Mouse (Mus musculus) neural tube, embryonic 15.5 days (tissue): ENCODE measurements around the gene Tm6sf1. TPM values are rescaled to one million over a fixed set of nuclear protein-coding genes. Genes with fewer than 3 reads are reported as not detected.
"Not testable (repeated sequence)": the region's sequence is repeated elsewhere in the genome, so short reads cannot be mapped to it uniquely, and the experiment has no call there.

Experiments
- ATAC-seq: fragments of 200-750 bp; cut with Nextera tagmentation; 2 replicates; pipeline ENCODE4 v1.8.0; 2017; ENCODE audit warnings: mild to moderate bottlenecking, moderate TSS enrichment, moderate library complexity; ENCODE audit not compliant: low FRiP score
- H3K27ac ChIP-seq: fragments of 300-500 bp; sonication (generic); replicated peaks from 2 replicates; pipeline ENCODE4 v1.5.1; 2015; ENCODE audit warnings: mild to moderate bottlenecking, inconsistent platforms
- H3K27me3 ChIP-seq: fragments of 300-500 bp; sonication (generic); replicated peaks from 2 replicates; pipeline ENCODE4 v1.6.1; 2015; ENCODE audit warnings: inconsistent platforms
- H3K36me3 ChIP-seq: fragments of 300-500 bp; sonication (generic); 2 replicates; pipeline ENCODE4 v1.6.1; 2015; ENCODE audit warnings: inconsistent platforms
- H3K4me1 ChIP-seq: fragments of 300-500 bp; sonication (generic); 2 replicates; pipeline ENCODE4 v1.6.1; 2015; ENCODE audit warnings: inconsistent platforms
- H3K4me2 ChIP-seq: fragments of 300-500 bp; sonication (generic); 2 replicates; pipeline ENCODE4 v1.6.1; 2015; ENCODE audit warnings: inconsistent platforms, mild to moderate bottlenecking, moderate library complexity
- H3K4me3 ChIP-seq: fragments of 300-500 bp; sonication (generic); replicated peaks from 2 replicates; pipeline ENCODE4 v1.5.1; 2015; ENCODE audit warnings: mild to moderate bottlenecking, inconsistent platforms
- H3K9ac ChIP-seq: fragments of 300-500 bp; sonication (generic); replicated peaks from 2 replicates; pipeline ENCODE4 v1.6.1; 2015; ENCODE audit warnings: mild to moderate bottlenecking, inconsistent platforms
- H3K9me3 ChIP-seq: fragments of 300-500 bp; sonication (generic); replicated peaks from 2 replicates; pipeline ENCODE4 v1.6.1; 2016; ENCODE audit warnings: inconsistent platforms
- WGBS: fragments of 180-500 bp; shearing (Covaris S2); methylation state at CpG from one replicate; pipeline ENCODE4 v1.1.7; 2015; ENCODE audit warnings: mixed read lengths; 5-methylcytosine and 5-hydroxymethylcytosine counted together
- polyA plus RNA-seq: library from polyadenylated mRNA; unstranded; fragments of >200 nt; fragmentation: Nextera tagmentation; extraction: Ambion mirVana; gene quantifications from 2 replicates; pipeline ENCODE4 v1.2.1, GENCODE M21; 2015

The Tm6sf1 gene
- polyA plus RNA-seq = 15.1 and 25.6 TPM in 2 replicates

DNA sequence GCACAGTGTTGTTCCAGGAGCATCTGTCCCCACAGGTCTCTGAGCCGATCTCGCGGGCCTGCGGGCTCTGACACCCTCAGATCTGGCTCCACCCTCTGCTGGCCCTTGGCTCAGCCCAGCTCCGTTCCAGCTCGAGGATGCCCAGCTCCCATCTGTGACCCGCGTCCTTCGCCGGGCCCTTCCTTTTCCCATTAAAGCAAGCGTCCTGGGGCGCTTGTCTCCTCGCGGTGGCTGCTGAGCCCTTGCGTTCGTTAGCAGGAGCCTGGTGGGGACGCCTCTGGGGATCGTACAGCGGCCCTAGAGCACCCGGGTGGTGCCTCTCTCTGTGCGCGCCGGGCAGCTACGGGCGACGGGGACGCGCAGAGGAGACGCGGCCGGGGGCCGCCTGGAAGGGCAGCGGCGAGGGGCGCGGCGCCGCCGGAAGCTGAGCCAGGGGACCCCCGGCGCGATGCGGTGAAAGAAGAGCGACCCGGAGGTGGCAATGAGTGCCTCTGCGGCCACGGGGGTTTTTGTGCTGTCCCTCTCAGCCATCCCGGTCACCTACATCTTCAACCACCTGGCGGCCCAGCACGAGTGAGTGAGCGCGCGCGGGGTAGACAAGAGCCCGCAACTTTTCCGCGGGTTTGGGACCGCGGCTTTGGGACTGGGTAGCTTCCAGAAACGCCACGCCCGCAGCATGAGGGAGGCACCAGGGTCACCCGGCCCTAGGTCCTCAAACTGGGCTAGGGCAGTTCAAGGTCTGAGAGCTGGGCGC lies at the start of gene Tm6sf1:
Gene Tm6sf1 (plus strand): TSS at position 34 of the 754 bp plus-strand sequence.
- Histone ChIP-seq H3K9me3 (no peaks in the 10 kb centered on the region), H3K4me3 (peak within 1 kb of the TSS; percentile 52), H3K27ac (peak within 1 kb of the TSS; percentile 48; the same call in 1 of the 2 replicates), H3K36me3 (no peaks in the 10 kb centered on the region), H3K9ac (peak within 1 kb of the TSS; percentile 58), H3K27me3 (peaks cover 13% of the 10 kb centered on the region), H3K4me1 (peaks cover 30% of the 10 kb centered on the region), H3K4me2 (peak within 1 kb of the TSS; percentile 87)
- WGBS = under 1% methylated on average over 64 of the region's 64 CpGs
- peak; percentile 84 for ATAC-seq

DNA sequence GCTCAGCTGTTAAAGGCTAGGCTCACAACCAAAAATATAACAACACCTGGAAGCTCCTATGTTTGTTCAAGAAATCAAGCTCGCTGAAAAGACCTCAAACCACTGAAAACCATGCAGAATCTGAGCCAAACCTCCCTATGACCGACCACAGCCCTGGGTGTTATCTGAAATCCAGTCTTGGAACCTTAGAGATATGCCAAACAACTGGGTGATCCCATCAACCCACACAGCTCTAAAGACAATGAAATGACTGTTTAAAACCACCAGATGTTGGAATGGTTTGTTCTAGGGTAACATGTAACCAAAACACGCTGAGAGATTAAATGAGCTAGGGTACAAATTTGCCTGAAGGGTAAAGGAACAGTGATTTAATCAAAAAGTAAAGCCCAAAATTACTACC lies 33.9 kb upstream of the Tm6sf1 start:
- Histone ChIP-seq H3K4me1 (peaks cover 34% of the 10 kb centered on the region), H3K4me3 (no peak overlapping the region), H3K9ac (no peak overlapping the region), H3K4me2 (peak overlapping the region; percentile 25; the same call in 1 of the 2 replicates), H3K36me3 (no peaks in the 10 kb centered on the region), H3K27ac (no peak overlapping the region), H3K27me3 (no peaks in the 10 kb centered on the region), H3K9me3 (no peaks in the 10 kb centered on the region)
- WGBS = 84% methylated on average over 3 of the region's 3 CpGs
- ATAC-seq = no peak

DNA sequence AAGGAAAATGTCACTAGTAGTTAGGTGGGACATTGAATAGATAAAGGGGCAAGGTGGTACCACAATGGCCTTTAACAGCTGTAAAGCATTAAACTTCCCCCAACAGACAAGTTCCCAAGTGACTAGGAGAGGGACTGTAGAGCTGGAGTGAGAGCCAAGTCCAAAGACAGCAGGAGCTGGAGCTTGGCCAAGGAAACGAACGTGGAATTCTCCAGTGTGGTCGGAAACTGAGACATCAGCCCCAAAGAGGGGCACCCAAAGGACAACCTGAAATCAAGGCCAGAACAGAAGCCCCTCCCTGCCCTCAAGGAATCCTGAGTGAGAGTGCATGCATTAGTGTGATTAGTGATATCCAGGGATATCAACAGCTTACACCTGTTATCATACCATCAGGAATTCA lies 33.4 kb upstream of the Tm6sf1 start:
- Histone ChIP-seq H3K4me2 (peak overlapping the region; percentile 25), H3K4me3 (no peak overlapping the region), H3K27ac (no peak overlapping the region), H3K9ac (no peak overlapping the region), H3K9me3 (no peaks in the 10 kb centered on the region), H3K27me3 (no peaks in the 10 kb centered on the region), H3K36me3 (no peaks in the 10 kb centered on the region), H3K4me1 (peaks cover 34% of the 10 kb centered on the region)
- no peak for ATAC-seq
- 26% methylated on average over 3 of the region's 3 CpGs for WGBS

DNA sequence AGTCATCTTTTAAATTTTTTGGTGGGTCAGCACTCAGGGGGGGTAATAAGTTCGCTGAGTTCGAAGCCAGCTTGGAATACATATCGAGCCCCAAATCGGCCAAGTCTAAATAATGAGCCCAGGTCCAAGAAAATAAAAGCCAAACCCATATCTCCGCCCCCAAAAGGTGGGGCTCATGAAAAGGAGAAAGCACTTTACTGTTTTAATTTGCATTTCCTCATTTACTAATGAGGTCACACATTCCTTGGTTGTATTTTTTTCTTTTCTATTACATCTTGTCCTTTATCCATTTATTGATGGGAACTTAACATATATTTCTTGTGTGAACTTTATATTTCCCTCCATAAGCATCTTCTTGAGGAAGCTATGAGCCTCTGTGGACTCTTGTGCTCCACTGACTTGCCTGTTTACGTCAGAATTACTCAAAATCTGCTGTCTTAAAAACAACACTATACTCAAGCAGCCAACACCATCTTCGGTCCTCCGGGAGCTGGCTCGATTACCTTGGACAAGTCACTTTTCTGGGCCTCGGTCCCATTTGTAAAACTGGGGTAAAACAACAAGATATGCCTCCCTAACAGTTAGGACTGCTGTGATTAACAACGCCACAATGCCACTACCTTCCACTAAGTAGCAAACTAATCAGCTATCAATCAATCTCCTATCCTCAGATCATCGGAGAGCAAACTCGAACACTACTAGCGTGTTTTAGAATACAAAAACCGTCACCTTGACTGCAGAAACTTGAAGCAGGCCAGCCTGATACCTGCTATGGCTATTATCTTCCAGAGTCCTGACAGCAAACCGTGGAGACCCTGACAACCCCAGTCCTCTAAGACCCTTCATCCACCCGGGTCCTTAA lies 30.8 kb upstream of the Tm6sf1 start:
- WGBS = 20% methylated on average over 17 of the region's 17 CpGs
- Histone ChIP-seq H3K27ac (peak overlapping the region; percentile 98), H3K36me3 (no peaks in the 10 kb centered on the region), H3K27me3 (no peaks in the 10 kb centered on the region), H3K4me2 (peak overlapping the region; percentile 63), H3K9me3 (no peaks in the 10 kb centered on the region), H3K9ac (peak overlapping the region; percentile 92), H3K4me1 (peaks cover 34% of the 10 kb centered on the region), H3K4me3 (peak overlapping the region; percentile 87)
- ATAC-seq = no peak

DNA sequence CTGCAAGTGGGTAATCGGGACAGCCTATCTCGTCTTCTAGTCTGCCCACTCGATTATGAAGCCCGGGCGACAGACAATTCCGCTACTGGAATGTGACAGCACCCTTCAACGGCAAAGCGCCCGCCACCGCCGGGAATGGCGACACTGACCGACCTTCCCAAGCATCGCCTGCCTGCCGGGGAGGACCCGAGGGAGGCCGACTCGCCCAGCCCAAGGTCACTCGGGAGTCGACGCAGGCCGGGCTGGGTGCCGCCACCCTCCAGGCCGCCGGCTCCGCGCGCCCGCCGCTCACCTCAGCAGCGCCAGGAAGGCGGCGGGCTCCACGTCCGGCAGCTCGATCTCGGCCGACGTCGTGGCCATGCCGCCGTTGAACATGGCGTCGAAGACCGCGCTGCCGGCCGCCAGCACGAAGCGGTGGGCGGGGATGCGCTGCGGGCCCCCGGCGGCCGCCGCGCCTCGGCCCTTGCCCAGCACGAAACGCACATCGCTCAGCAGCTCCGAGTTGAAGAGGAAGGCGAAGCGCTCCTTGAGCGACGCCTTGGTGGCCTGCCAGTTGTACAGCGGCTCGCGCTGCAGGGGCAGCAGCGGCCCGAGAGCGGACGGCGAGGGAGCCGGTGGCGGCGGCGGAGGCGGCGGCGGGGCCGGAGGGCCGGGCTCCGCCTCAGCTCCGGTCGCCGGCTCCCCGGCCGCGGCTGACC lies 30.0 kb upstream of the Tm6sf1 start:
- H3K36me3 ChIP-seq = no peaks in the 10 kb centered on the region
- H3K9ac ChIP-seq = peak overlapping the region; percentile 92
- peak; percentile 75 for ATAC-seq
- peak overlapping the region; percentile 98 for H3K27ac ChIP-seq
- no peaks in the 10 kb centered on the region for H3K27me3 ChIP-seq
- peak overlapping the region; percentile 63 for H3K4me2 ChIP-seq
- H3K4me1 ChIP-seq = peaks cover 34% of the 10 kb centered on the region
- H3K9me3 ChIP-seq = no peaks in the 10 kb centered on the region
- under 1% methylated on average over 62 of the region's 91 CpGs for WGBS
- peak overlapping the region; percentile 87 for H3K4me3 ChIP-seq

GRCm38 (mm10) chr7:81829379-81829894 lies 29.4 kb upstream of the Tm6sf1 start, which contains the start of gene Btbd1:
Gene Btbd1 (minus strand): TSS chr7:81829431.
- no peaks in the 10 kb centered on the region for H3K9me3 ChIP-seq
- no peaks in the 10 kb centered on the region for H3K36me3 ChIP-seq
- peak within 1 kb of the TSS; percentile 98 for H3K27ac ChIP-seq
- H3K4me2 ChIP-seq = peak within 1 kb of the TSS; percentile 63
- WGBS = under 1% methylated on average over 40 of the region's 58 CpGs
- peak within 1 kb of the TSS; percentile 87 for H3K4me3 ChIP-seq
- peaks cover 31% of the 10 kb centered on the region for H3K4me1 ChIP-seq
- no peaks in the 10 kb centered on the region for H3K27me3 ChIP-seq
- ATAC-seq = peak; percentile 91
- peak within 1 kb of the TSS; percentile 92 for H3K9ac ChIP-seq

- no peak overlapping the region for H3K9ac ChIP-seq
- no peaks in the 10 kb centered on the region for H3K9me3 ChIP-seq
- H3K36me3 ChIP-seq = no peaks in the 10 kb centered on the region
- no peak overlapping the region for H3K4me2 ChIP-seq
- no peaks in the 10 kb centered on the region for H3K4me1 ChIP-seq
- no peaks in the 10 kb centered on the region for H3K27me3 ChIP-seq
- ATAC-seq = no peak
- no peak overlapping the region for H3K27ac ChIP-seq
- H3K4me3 ChIP-seq = no peak overlapping the region
Observed at GRCm38 (mm10) chr7:81834847-81835246, 24.0 kb upstream of the Tm6sf1 start.

- Histone ChIP-seq H3K9me3 (no peaks in the 10 kb centered on the region), H3K27me3 (no peaks in the 10 kb centered on the region), H3K4me3 (no peak overlapping the region), H3K4me1 (no peaks in the 10 kb centered on the region), H3K9ac (no peak overlapping the region), H3K4me2 (no peak overlapping the region), H3K36me3 (no peaks in the 10 kb centered on the region), H3K27ac (no peak overlapping the region)
- ATAC-seq = no peak
- 93% methylated on average over 5 of the region's 5 CpGs for WGBS
Observed at GRCm38 (mm10) chr7:81835430-81835829, 23.4 kb upstream of the Tm6sf1 start.

- H3K27me3 ChIP-seq, ATAC-seq, H3K27ac ChIP-seq, H3K9me3 ChIP-seq, H3K4me2 ChIP-seq, H3K36me3 ChIP-seq, H3K4me3 ChIP-seq, H3K9ac ChIP-seq, H3K4me1 ChIP-seq: not testable (repeated sequence)
- WGBS = 88% methylated on average over 5 of the region's 5 CpGs
Observed at GRCm38 (mm10) chr7:81837771-81838170, 21.0 kb upstream of the Tm6sf1 start.

DNA sequence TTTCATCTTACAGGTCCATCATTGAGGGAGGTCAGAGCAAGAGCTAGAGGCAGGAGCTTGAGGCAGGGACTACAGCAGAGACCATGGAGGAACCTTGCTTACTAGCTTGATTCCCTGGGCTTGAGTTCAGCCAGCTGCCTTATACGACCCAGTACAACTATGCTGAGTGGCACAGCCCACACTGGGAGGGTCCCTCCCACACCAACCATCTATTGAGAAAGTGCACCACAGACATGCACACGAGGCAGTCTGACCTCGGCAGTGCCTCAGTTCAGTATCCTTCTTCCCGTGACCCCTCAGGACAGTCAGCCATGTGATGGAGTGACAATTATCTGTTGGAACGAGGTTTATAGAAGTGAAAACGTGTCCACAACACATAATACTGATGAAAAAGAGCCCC lies 19.1 kb upstream of the Tm6sf1 start:
- Histone ChIP-seq H3K27ac (no peak overlapping the region), H3K36me3 (no peaks in the 10 kb centered on the region), H3K4me2 (no peak overlapping the region), H3K4me1 (no peaks in the 10 kb centered on the region), H3K4me3 (no peak overlapping the region), H3K27me3 (no peaks in the 10 kb centered on the region), H3K9me3 (no peaks in the 10 kb centered on the region), H3K9ac (no peak overlapping the region)
- WGBS = 68% methylated on average over 6 of the region's 6 CpGs
- ATAC-seq = no peak

- Histone ChIP-seq H3K27me3 (no peaks in the 10 kb centered on the region), H3K9me3 (no peaks in the 10 kb centered on the region), H3K36me3 (no peaks in the 10 kb centered on the region), H3K27ac (peak overlapping the region; percentile 48; the same call in 1 of the 2 replicates), H3K4me1 (no peaks in the 10 kb centered on the region), H3K9ac (no peak overlapping the region), H3K4me2 (no peak overlapping the region), H3K4me3 (no peak overlapping the region)
- 54% methylated on average over 7 of the region's 7 CpGs for WGBS
- no peak for ATAC-seq
Observed at GRCm38 (mm10) chr7:81840661-81841181, 18.1 kb upstream of the Tm6sf1 start.
